8 mouse cellular contexts compared by ENCODE assay signal in genomic region chr17:28882316-28882715, GRCm38 (mm10). TPM values are rescaled to one million over a fixed set of nuclear protein-coding genes. Genes with fewer than 3 reads are reported as not detected.
DNase-seq lines count a peak whose midpoint lies in the region; ATAC-seq lines count a peak whose summit lies in the region.

No protein-coding gene starts in this region.

- H3K36me3 ChIP-seq in kidney, embryonic 15.5 days, result no peaks in the 10 kb centered on the region

- H3K4me3 ChIP-seq in kidney, embryonic 15.5 days (replicated peaks), result no peak overlapping the region

- no peak overlapping the region for H3K9ac ChIP-seq in kidney, embryonic 15.5 days

- H3K4me1 ChIP-seq in kidney, embryonic 15.5 days, result peaks cover 12% of the 10 kb centered on the region

- no peaks in the 10 kb centered on the region for H3K9me3 ChIP-seq in kidney, embryonic 15.5 days (replicated peaks)

- peak overlapping the region; percentile 42 for H3K4me2 ChIP-seq in kidney, embryonic 15.5 days

- 3% methylated on average over 12 of the region's 12 CpGs for WGBS in kidney, embryonic 15.5 days

- DNase-seq in urinary bladder, adult 18-20 months (ENCODE audit: low spot score in 2 of 2), result peak; percentile 42
- DNase-seq in urinary bladder, adult 2 months (ENCODE audit: low spot score), result no peak
- peak; percentile 68 for DNase-seq in embryo, embryonic 9.5 days (ENCODE audit: extremely low spot score)
- DNase-seq in heart, adult 8-10 months (ENCODE audit: low spot score), result peak; percentile 54
- peak; percentile 81 for DNase-seq in lung, postnatal 10 days
- peak; percentile 55 for DNase-seq in ovary, postnatal 36 days (ENCODE audit: low spot score)
- peak; percentile 90 for DNase-seq in thymus, postnatal 4 days

- no peak overlapping the region for H3K27ac ChIP-seq in kidney, embryonic 15.5 days

- ATAC-seq in kidney, embryonic 15.5 days (replicated peaks; ENCODE audit: low FRiP score), result no peak

- peaks cover 14% of the 10 kb centered on the region for H3K27me3 ChIP-seq in kidney, embryonic 15.5 days

RNA-seq across cellular contexts. Expression of gene Pnpla1, which starts 24.1 kb away (rescaled TPM):
- polyA plus RNA-seq in urinary bladder, adult 2 months (2012; rRNA removed), result 0.01 TPM in 1 of 2 replicates, not detected in the other
- total RNA-seq in heart, adult 8-10 months (2022), result under 1 TPM in 2 of 4 experiments, not detected in 2; 0.05 to 0.11 TPM
- 0.08 and 0.10 TPM in 2 replicates for polyA plus RNA-seq in kidney, embryonic 15.5 days (2015; fragmentation: Nextera tagmentation; extraction: Ambion mirVana)

RNA-seq across cellular contexts. Expression of gene 4930539E08Rik, which starts 32.8 kb away (rescaled TPM):
- 0.14 and 0.29 TPM in 2 replicates for polyA plus RNA-seq in urinary bladder, adult 2 months (2012; rRNA removed)
- under 1 TPM in 1 of 4 experiments, not detected in 3; 0.06 TPM for total RNA-seq in heart, adult 8-10 months (2022)
- polyA plus RNA-seq in kidney, embryonic 15.5 days (2015; fragmentation: Nextera tagmentation; extraction: Ambion mirVana), result 0.12 and 0.23 TPM in 2 replicates
